Mouse (Mus musculus): ENCODE measurements around the gene Rfx8.

GRCm38 (mm10) chr1:39625491-39625890 is 95.3 kb downstream of the Rfx8 start:
- TF ChIP-seq CTCF (IDR thresholded peaks at IDR 0.05; ENCODE audit: control insufficient read depth, insufficient read depth, insufficient read length): no peak
- TF ChIP-seq MAX (IDR thresholded peaks at IDR 0.05): no peak
